Mouse (Mus musculus) splenic B cell, adult 2 months (primary cell): ENCODE data around the gene Trappc6a.
A peak's percentile ranks its signal among the peaks of the same experiment; 100 is the strongest.

ENCODE experiments used
- DNase-seq: peaks from one replicate; pipeline ENCODE4 v3.0.0-alpha.2; 2011; ENCODE audit warnings: low read depth, low spot score
- H3K27me3 ChIP-seq: 2 replicates; pipeline ENCODE4 v1.6.1; 2012; ENCODE audit warnings: mild to moderate bottlenecking, low read length, moderate library complexity, mixed read lengths; ENCODE audit not compliant: control insufficient read depth, poor library complexity, insufficient read depth, severe bottlenecking
- H3K36me3 ChIP-seq: 2 replicates; pipeline ENCODE4 v1.6.1; 2012; ENCODE audit warnings: mild to moderate bottlenecking, low read length, moderate library complexity, mixed read lengths; ENCODE audit not compliant: control insufficient read depth, poor library complexity, insufficient read depth, severe bottlenecking

The Trappc6a gene

DNA sequence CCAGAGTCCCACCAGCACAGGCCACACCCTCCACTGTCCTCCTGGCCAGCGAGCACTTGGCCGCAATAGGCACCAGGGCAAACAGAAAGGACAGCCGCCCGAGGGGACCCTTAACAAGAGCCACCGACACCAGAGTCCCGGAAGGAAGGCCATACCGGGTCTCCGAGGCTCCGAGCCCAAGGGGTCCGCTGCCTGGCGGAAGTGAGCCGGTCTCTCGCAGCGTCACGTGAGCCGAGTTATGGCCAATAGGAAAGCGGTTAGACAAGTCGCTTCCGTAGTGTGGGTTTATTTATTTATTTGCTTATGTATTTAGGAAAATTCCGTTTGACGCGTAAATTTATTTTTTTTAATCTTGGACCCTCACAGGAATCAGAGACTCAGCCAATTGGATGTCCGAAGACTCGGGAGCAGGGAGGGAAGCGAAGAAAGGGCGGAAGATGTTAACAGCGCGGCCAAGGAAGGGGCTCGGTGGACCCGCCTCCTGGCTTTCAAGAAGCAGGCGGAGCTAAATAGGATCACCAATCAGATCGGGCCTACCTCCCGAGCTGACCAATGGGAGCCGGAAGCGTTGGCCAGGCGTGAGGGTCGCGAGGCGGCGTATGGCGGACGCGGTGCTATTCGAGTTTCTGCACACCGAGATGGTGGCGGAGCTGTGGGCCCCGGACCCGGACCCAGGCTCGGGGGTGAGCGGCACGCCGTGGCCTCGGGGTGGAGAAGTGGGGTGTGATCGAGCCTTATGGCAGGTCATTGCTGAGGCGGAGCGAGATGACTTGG is at the start of gene Trappc6a, which contains the start of gene Bloc1s3:
Trappc6a (plus strand) TSS at position 246 of the 774 bp plus-strand sequence.
Bloc1s3 (minus strand) TSS at position 218 of the 774 bp plus-strand sequence.
- peak; percentile 93 for DNase-seq
- no peaks in the 10 kb centered on the region for H3K36me3 ChIP-seq
- no peaks in the 10 kb centered on the region for H3K27me3 ChIP-seq

DNA sequence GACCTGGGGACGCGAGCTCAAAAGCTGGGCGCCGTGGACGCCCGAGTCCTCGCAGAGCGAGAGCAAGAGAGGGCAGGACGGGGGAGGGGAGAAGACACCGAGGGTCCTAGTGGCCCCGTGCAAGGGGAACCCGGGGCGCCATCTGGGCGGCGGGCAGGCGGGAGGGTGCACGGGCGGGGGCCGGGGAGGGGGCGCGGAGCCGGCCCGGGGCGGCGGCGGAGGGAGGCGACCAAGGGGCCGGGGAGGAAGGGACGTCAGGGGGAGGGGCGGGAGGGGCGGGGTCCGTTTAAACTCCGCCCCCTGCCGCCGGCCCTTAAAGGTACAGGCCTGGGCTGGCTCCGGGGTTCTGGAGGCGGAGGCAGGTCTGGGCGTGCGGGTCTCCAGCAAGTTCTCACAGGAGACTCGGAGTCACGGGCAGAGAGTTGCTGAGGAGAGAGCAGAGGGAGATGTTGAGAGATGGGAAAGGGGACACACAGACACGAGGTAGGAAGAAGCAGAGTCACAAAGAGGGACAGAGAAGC is 49.5 kb upstream of the Trappc6a start, which contains the start of gene Mark4:
Mark4 (minus strand) TSS at position 231 of the 521 bp plus-strand sequence.
- DNase-seq: peak; percentile 83
- Histone ChIP-seq H3K36me3 (no peaks in the 10 kb centered on the region), H3K27me3 (no peaks in the 10 kb centered on the region)

DNA sequence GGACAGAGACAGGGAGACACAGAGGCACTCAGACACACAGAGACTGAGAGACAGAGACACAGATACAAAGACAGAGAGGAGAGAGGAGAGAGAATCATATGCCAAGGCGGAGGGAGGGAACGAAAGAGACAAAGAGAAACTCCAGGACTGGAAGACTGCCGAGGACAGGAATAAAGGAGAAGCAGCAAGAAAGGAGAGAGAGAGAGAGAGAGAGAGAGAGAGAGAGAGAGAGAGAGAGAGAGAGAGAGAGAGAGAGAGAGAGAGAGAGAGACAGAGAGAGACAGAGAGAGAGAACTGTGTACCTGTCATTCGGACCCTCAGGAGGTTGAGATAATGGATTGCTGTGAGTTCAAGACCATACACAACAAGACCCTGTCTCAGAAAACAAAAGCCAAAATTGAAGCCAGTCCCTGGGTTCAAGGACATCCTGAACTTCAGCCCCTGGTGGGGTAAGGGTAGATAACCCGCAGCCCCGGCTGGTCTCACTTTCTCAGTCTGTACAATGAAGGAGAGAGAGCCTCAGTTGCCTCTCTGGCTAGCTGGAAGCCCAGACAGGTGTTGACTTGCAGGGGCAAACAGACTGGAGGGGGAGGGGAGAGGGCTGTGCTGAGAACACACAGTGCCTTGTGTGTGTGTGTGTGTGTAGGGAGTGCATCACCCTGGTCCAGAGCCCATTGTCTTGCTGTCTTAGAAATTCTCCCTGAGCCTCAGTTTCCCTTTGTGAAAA is 48.9 kb upstream of the Trappc6a start:
- no peak for DNase-seq
- Histone ChIP-seq H3K27me3 (no peaks in the 10 kb centered on the region), H3K36me3 (no peaks in the 10 kb centered on the region)

DNA sequence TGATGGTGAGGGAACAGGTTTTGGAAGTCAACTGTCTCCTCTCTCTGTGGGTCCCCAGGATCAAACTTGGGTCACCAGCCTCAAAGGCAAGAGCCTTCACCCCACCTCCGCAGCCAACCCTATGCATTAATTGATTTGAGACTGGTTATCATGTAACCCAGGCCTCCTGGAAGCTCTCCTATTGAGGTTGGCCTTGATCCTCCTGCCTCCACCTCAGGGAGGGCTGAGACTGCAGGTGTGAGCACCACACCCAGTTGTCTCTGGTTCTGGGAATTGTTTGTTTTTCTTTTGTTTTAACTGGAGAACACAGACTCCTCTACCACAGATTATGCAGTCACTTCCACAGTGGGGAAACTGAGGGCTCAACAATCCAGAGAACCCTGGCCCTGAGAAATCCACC is 47.7 kb upstream of the Trappc6a start:
- Histone ChIP-seq H3K27me3 (no peaks in the 10 kb centered on the region), H3K36me3 (no peaks in the 10 kb centered on the region)
- no peak for DNase-seq

DNA sequence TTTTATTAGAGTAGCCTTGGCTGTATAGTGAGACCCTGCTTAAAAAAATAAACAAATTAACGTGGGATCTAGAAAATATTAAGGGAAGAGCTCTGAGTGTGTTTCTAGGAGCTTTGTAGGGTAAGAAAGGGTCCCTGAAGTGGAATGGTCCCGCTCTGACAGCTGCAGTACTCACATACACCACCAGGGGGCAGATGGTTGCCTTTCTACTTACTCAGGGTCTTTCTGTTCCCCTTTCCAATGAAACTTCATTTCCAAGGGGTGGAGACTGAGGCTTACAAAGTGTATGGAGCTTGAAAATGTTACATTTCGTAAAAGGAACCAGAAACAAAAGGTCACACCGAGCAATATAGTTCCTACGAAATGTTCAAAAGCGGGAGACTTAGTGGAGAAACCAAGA is 46.7 kb upstream of the Trappc6a start:
- peak; percentile 90 for DNase-seq
- Histone ChIP-seq H3K36me3 (no peaks in the 10 kb centered on the region), H3K27me3 (no peaks in the 10 kb centered on the region)

DNA sequence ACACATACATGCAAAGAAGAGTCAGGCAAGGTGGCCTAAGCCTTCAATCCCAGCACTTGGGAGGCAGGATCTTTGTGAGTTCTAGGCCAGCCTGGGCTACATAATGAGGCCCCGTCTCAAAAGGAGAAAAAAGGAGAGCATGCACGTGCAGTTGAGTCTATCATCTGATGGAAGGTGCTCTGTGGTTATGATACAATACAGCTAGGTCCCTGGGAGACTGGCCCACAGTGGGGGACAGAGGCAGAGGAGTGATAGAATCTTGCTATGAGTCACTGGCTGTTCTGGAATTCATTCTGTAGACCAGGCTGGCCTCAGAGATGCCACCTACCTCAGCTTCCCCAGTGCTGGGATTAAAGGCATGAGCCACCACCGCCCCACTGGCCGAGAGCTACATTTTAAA is 45.8 kb upstream of the Trappc6a start:
- Histone ChIP-seq H3K27me3 (no peaks in the 10 kb centered on the region), H3K36me3 (no peaks in the 10 kb centered on the region)
- DNase-seq: no peak

DNA sequence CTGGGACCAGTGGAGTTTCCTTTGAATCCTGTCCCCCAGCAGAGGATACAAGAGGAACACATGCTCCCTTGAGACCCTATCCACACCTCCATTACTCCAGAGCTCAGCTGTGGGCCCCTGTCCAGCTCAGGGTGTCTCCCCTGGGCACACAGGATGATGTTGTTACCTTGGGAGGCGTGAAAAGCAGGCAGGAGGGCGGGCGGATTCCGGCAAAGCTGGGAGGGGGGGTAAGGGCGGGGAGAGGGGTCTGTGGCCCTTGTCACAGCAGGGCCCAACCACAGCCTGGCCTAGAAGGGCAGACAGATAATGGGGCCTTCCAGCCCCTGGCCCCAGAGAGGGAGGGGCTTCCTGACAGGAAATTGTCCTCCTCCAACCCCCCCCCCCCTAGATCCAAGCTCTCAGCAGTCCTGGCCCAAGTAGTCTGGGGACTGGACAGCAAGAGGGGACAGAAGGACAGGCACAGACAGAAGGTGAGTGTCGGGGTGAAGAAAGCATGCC is 45.3 kb upstream of the Trappc6a start, which contains the start of gene Exoc3l2:
Exoc3l2 (plus strand) TSS at position 448 of the 498 bp plus-strand sequence.
- DNase-seq: no peak
- Histone ChIP-seq H3K36me3 (no peaks in the 10 kb centered on the region), H3K27me3 (no peaks in the 10 kb centered on the region)

DNA sequence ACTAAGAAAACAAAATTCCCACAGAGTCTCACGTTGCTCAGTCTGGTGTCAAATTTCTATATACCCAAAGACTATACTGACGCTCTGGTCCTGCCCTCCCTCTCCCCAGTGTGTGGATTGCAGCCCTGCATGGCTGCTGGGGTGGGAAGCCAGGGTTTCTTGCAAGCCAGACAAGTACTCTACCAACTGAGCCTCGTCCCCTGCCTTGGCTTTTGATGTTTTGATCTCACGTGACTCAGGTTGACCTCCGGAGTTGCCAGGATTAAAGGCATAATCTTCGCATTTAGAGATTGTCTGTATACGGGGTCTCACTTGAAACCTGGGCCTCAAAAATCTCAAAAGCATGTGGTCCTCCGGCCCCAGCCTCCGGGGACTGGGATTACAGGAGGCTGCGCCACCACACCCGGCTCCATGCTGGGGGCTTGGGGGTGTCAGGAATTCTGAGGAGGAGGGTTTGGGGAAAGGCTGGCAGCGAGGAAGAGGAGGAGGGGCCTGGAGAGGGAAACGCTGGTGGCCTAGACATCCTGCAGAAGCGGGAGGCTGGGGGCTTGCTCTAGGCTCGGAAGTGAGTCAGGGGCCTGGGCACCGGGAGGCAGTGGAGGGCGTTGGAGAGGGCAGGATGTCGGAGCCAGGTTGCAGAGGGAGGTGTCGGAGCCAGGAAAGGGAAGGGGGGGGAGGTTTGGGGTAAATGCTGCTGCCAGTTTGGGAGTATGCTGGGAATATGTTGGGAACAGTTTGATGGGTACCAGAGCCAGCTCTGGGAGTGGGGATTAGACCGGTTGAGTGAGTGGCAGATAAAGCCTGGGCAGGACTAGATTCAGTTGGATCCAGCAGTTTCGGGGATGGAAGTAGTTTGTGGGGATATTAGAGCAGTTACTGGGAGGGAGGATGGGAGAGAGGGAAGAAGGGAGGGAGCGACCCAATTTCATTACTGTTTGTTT is 43.6 kb upstream of the Trappc6a start:
- Histone ChIP-seq H3K27me3 (no peaks in the 10 kb centered on the region), H3K36me3 (no peaks in the 10 kb centered on the region)
- no peak for DNase-seq

DNA sequence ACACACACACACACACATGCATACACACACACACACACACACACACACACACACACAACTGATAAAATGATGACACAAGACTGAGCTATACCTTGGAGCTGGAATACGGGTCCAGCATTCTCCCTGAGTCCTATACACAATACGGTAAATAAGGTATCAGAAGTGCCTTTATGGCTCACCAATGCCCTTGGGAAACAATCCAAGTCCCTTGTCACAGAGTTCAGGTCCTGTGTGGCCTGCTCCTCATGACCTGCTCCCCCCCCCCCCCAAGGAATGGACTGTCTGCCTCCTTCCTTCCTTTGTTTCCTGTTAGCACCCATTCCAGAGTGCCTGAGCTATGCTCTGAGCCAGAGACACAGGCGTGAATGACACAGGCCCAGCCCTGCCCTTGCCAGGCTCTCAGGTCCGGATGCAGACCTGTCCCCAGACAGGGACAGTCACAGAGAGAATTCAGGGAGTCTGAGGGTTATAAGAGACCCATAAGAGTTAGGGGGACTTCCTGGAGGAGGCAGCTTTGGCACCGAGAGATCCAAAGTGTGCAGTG is 41.5 kb upstream of the Trappc6a start:
- Histone ChIP-seq H3K36me3 (no peaks in the 10 kb centered on the region), H3K27me3 (no peaks in the 10 kb centered on the region)
- DNase-seq: no peak

DNA sequence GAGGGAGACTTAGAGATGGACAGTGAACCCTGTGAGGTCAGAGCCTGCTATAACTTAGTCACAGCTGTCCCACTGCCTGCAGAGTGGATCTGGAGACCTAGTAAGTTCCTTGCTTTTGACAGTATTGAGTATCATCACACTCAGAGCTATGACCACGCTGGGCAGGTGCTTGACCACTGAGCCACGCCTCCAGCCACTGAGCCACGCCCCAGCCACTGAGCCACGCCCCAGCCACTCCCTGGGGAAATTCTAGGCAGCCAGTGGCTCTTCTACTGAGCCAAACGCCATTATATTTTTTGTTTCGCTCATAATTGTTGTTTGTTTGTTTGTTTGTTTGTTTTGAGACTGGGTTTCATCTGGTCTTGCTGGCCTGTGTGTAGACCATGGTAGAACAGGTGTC is 40.6 kb upstream of the Trappc6a start:
- no peaks in the 10 kb centered on the region for H3K27me3 ChIP-seq
- DNase-seq: peak; percentile 26

DNA sequence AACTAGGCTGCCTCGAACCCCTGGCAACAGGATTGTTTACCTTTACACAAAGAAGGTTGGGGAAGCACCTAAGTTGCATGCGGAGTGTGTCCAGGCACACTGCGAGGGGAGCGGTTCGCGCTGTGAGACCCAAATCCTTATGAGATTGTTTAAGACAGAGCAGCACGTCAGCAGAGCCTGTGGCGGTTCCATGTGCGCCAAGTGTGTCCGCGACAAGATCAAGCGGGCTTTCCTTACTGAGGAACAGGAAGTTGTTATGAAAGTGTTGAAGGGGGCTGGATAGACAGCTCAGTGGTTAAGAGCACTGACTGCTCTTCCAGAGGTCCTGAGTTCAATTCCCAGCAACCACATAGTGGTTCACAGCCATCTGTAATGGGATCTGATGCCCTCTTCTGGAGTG is 39.9 kb upstream of the Trappc6a start:
- no peaks in the 10 kb centered on the region for H3K36me3 ChIP-seq
- no peaks in the 10 kb centered on the region for H3K27me3 ChIP-seq
- peak; percentile 48 for DNase-seq

More for the DNA sequence above, 40.6 kb upstream of the Trappc6a start:
- H3K36me3 ChIP-seq: no peaks in the 10 kb centered on the region

DNA sequence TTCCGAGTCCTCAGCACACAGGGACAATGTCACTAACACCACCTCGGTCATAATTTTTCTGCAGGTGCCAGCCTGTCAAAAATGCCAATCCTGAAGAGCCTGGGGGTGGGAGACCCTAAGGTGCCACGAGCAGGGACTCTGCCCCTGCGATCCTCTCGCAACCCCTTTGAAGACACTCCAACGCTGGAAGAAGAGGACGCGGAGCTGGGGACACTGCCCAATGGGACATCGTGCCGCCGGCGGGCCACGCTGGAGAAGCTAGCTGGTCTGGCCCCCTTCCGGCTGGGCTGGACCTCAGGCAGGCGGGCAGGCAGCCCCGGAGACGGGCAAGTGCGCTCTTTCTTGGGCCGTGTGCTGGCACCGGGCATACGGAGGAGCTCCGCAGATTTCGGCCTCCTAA is 38.8 kb upstream of the Trappc6a start:
- no peak for DNase-seq
- Histone ChIP-seq H3K36me3 (no peaks in the 10 kb centered on the region), H3K27me3 (no peaks in the 10 kb centered on the region)

DNA sequence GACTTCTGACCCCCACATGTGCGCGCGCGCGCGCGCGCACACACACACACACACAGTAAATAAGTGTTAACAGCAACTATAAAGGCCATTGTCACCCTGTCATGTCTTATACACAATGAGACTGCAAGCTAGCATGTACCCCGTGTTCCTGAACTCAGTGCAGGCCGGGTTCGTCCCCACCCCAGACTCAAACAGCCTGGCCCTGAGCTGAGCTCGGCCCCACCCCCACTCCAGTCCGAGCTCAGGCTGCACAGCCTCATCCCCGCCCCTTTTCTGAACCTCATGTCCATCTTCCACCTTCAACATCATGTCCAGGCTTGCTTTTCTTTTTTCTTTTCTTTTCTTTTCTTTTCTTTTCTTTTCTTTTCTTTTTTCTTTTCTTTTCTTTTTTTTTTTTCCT is 37.9 kb upstream of the Trappc6a start:
- H3K36me3 ChIP-seq: no peaks in the 10 kb centered on the region
- H3K27me3 ChIP-seq: no peaks in the 10 kb centered on the region
- DNase-seq: no peak

DNA sequence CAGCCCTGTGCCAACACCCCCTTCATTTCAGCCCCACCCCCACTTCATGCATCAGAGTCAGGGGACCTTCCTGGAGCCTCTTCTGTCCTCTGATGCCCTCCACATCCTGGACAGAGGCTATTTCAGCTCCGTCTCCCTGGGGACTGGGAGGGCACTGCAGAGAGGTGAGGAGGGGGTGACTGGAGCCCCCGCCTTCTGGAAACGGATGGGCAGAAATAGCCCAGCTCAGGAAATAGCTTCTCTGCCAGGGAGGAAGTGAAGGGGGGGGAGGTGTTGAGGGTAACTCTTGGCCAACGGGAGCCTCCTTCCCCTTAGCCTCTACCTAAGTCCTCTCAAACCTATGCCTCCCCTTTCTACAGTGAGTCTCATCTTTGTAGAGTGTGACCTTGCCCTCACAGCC is 35.8 kb upstream of the Trappc6a start:
- Histone ChIP-seq H3K36me3 (no peaks in the 10 kb centered on the region), H3K27me3 (no peaks in the 10 kb centered on the region)
- peak; percentile 53 for DNase-seq
